Mouse (Mus musculus): Measurements from ENCODE around the gene Gpld1. TPM values are rescaled to one million over a fixed set of nuclear protein-coding genes. Genes with fewer than 3 reads are reported as not detected.

The Gpld1 gene
- polyA plus RNA-seq, 1 experiment from 2014 or later: 2.2 TPM

DNA sequence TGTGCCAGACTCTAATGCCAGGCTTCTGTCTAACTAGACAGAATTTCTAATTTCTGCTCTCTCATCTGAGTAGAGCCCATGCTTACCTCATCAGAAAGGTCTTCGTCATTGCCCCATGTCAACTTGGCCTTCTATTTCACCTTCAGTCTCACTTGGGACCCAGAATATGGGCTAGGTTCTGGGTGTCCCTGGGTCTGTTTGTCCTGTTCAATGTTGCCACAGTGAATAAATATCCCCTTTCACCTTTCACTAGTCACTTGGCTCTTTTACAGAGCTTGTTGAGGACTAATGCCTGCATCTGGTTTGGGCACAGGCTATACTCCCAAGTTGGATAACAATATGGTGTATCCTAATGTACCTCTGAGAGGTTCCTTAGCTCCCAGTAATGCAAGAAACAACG, 96.5 kb downstream of the Gpld1 start:
- Histone ChIP-seq H3K4me2 (ENCODE audit: low read depth, low read length) (no peak overlapping the region), H3K4me1 (ENCODE audit: control insufficient read depth, insufficient read depth, low read length) (no peaks in the 10 kb centered on the region), H3K27ac (replicated peaks; ENCODE audit: low read depth, low read length) (no peak overlapping the region), H3K36me3 (ENCODE audit: control insufficient read depth, insufficient read depth, low read length) (no peaks in the 10 kb centered on the region), H3K27me3 (replicated peaks; ENCODE audit: control insufficient read depth, insufficient read depth, low read length) (no peaks in the 10 kb centered on the region), H3K4me3 (ENCODE audit: low read depth, low read length) (no peak overlapping the region), H3K9me3 (ENCODE audit: control insufficient read depth, low read length) (no peaks in the 10 kb centered on the region), H3K9ac (ENCODE audit: low read depth, low read length) (no peak overlapping the region)
- no peak for ATAC-seq (ENCODE audit: low read depth)
- no peak for DNase-seq (ENCODE audit: low spot score)
- 72% methylated on average over 2 of the region's 2 CpGs for WGBS

Other genes starting within 250 kb of the Gpld1 start
- not detected in 2 replicates for gene Armh2, start 201.9 kb upstream of the Gpld1 start, polyA plus RNA-seq (2014; fragmentation: Nextera tagmentation; extraction: Ambion mirVana)
- 82.4 and 82.8 TPM in 2 replicates for gene Gmnn, start 181.2 kb upstream of the Gpld1 start, polyA plus RNA-seq (2014; fragmentation: Nextera tagmentation; extraction: Ambion mirVana)
- 33.9 and 35.8 TPM in 2 replicates for gene BC005537, start 141.5 kb upstream of the Gpld1 start, polyA plus RNA-seq (2014; fragmentation: Nextera tagmentation; extraction: Ambion mirVana)
- gene Acot13, start 111.6 kb upstream of the Gpld1 start, polyA plus RNA-seq (2014; fragmentation: Nextera tagmentation; extraction: Ambion mirVana): 69.9 and 77.0 TPM in 2 replicates
- 44.4 and 46.4 TPM in 2 replicates for gene Tdp2, start 111.5 kb upstream of the Gpld1 start, polyA plus RNA-seq (2014; fragmentation: Nextera tagmentation; extraction: Ambion mirVana)
- 1.1 and 1.6 TPM in 2 replicates for gene D130043K22Rik, start 98.0 kb upstream of the Gpld1 start, polyA plus RNA-seq (2014; fragmentation: Nextera tagmentation; extraction: Ambion mirVana)
- 4.3 and 5.6 TPM in 2 replicates for gene Aldh5a1, start 5.5 kb upstream of the Gpld1 start, polyA plus RNA-seq (2014; fragmentation: Nextera tagmentation; extraction: Ambion mirVana)
- gene Mrs2, start 77.2 kb downstream of the Gpld1 start, polyA plus RNA-seq (2014; fragmentation: Nextera tagmentation; extraction: Ambion mirVana): 18.7 and 25.3 TPM in 2 replicates
- gene Dcdc2a, start 112.9 kb downstream of the Gpld1 start, polyA plus RNA-seq (2014; fragmentation: Nextera tagmentation; extraction: Ambion mirVana): 0.69 and 1.7 TPM in 2 replicates

Data from embryonic facial prominence, embryonic 14.5 days (tissue).